ENCODE assay signal across 21 mouse cellular contexts in the genomic region with DNA sequence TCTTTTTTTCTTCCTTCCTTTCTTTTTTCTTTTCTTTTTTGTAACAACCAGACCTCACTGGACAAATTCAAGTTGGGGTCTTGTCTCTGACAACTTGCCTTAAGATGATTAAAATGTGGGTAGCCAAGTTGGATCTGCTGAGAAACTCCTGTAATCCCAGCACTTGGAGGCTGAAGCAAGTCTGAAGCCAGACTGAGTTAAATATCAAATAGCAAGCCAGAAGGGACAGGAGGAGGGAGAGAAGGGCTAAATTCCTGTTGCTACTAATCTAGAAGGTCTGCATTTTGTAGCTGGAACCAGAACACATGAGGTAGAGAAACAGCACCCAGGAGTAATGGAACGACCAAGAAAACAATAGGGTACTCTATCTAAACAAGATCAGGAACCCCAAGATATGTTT.
DNase-seq lines count a peak whose midpoint lies in the region; ATAC-seq and TF ChIP-seq lines count a peak whose summit lies in the region.
"Had no signal": no experiment of that assay in that cellular context is flagged by ENCODE, and none has a peak within 500 bp of the region (broad histone marks: within the 10 kb centered on the region; RNA-seq: fewer than 3 reads in every experiment).

No protein-coding gene starts in this region.

- no peak for ATAC-seq in stomach, embryonic 16.5 days (ENCODE audit: insufficient read depth, low FRiP score)
- no peak for ATAC-seq in stomach, postnatal 0 days (ENCODE audit: low FRiP score, low TSS enrichment)
- peak; percentile 58; the same call in 1 of the 2 replicates for ATAC-seq in limb, embryonic 13.5 days (ENCODE audit: low FRiP score, low read depth)
- ATAC-seq in neural tube, embryonic 15.5 days (ENCODE audit: low FRiP score): no peak
- ATAC-seq: activated CD4-positive, CD25-positive, alpha-beta regulatory T cell, adult 4 months; forebrain, embryonic 15.5 days; hindbrain, postnatal 0 days had no signal

- H3K9me3 ChIP-seq in stomach, embryonic 16.5 days (replicated peaks; ENCODE audit: control insufficient read depth, low read length): no peaks in the 10 kb centered on the region
- H3K9me3 ChIP-seq in stomach, postnatal 0 days (ENCODE audit: control insufficient read depth, low read length): no peaks in the 10 kb centered on the region
- H3K9me3 ChIP-seq in limb, embryonic 13.5 days: no peaks in the 10 kb centered on the region
- H3K9me3 ChIP-seq in forebrain, embryonic 10.5 days: no peaks in the 10 kb centered on the region
- no peaks in the 10 kb centered on the region for H3K9me3 ChIP-seq in neural tube, embryonic 15.5 days (replicated peaks)
- H3K9me3 ChIP-seq: forebrain, embryonic 15.5 days; heart, embryonic 13.5 days; hindbrain, embryonic 13.5 days had no signal

- H3K27me3 ChIP-seq in stomach, embryonic 16.5 days (ENCODE audit: control insufficient read depth, insufficient read depth, low read length): no peaks in the 10 kb centered on the region
- H3K27me3 ChIP-seq in stomach, postnatal 0 days (ENCODE audit: control insufficient read depth, insufficient read depth, low read length): no peaks in the 10 kb centered on the region
- H3K27me3 ChIP-seq in limb, embryonic 13.5 days: no peaks in the 10 kb centered on the region
- H3K27me3 ChIP-seq in forebrain, embryonic 10.5 days (ENCODE audit: poor library complexity, severe bottlenecking): no peaks in the 10 kb centered on the region
- no peaks in the 10 kb centered on the region for H3K27me3 ChIP-seq in neural tube, embryonic 15.5 days (replicated peaks)
- H3K27me3 ChIP-seq: CH12.LX; forebrain, embryonic 15.5 days; heart, embryonic 13.5 days; hindbrain, embryonic 13.5 days; Patski had no signal

- H3K4me3 ChIP-seq in gastrocnemius, adult 2 months: no peak overlapping the region
- no peak overlapping the region for H3K4me3 ChIP-seq in stomach, embryonic 16.5 days (replicated peaks; ENCODE audit: low read length)
- H3K4me3 ChIP-seq in stomach, postnatal 0 days (ENCODE audit: low read depth, low read length): no peak overlapping the region
- no peak overlapping the region for H3K4me3 ChIP-seq in limb, embryonic 13.5 days
- no peak overlapping the region for H3K4me3 ChIP-seq in forebrain, embryonic 10.5 days
- no peak overlapping the region for H3K4me3 ChIP-seq in neural tube, embryonic 15.5 days (replicated peaks)
- H3K4me3 ChIP-seq: erythroblast, embryonic 14.5 days; forebrain, embryonic 15.5 days; heart, embryonic 13.5 days; hindbrain, embryonic 13.5 days had no signal

- no peaks in the 10 kb centered on the region for H3K4me1 ChIP-seq in stomach, embryonic 16.5 days (ENCODE audit: control insufficient read depth, insufficient read depth, low read length)
- H3K4me1 ChIP-seq in stomach, postnatal 0 days (replicated peaks; ENCODE audit: control insufficient read depth, insufficient read depth): no peaks in the 10 kb centered on the region
- peaks cover 9% of the 10 kb centered on the region for H3K4me1 ChIP-seq in limb, embryonic 13.5 days
- H3K4me1 ChIP-seq in forebrain, embryonic 10.5 days: no peaks in the 10 kb centered on the region
- no peaks in the 10 kb centered on the region for H3K4me1 ChIP-seq in neural tube, embryonic 15.5 days
- H3K4me1 ChIP-seq: heart, embryonic 13.5 days; hindbrain, embryonic 13.5 days had no signal

- 70% methylated on average over 1 of the region's 1 CpGs for WGBS in stomach, embryonic 16.5 days
- 48% methylated on average over 1 of the region's 1 CpGs for WGBS in stomach, postnatal 0 days
- WGBS in limb, embryonic 13.5 days: 61% methylated on average over 1 of the region's 1 CpGs
- WGBS in forebrain, embryonic 10.5 days: 87% methylated on average over 1 of the region's 1 CpGs
- WGBS in neural tube, embryonic 15.5 days: 93% methylated on average over 1 of the region's 1 CpGs

- H3K36me3 ChIP-seq in stomach, embryonic 16.5 days (ENCODE audit: control insufficient read depth, insufficient read depth, low read length): no peaks in the 10 kb centered on the region
- H3K36me3 ChIP-seq in stomach, postnatal 0 days (ENCODE audit: control insufficient read depth, insufficient read depth, low read length): no peaks in the 10 kb centered on the region
- H3K36me3 ChIP-seq in limb, embryonic 13.5 days: no peaks in the 10 kb centered on the region
- no peaks in the 10 kb centered on the region for H3K36me3 ChIP-seq in forebrain, embryonic 10.5 days (replicated peaks)
- no peaks in the 10 kb centered on the region for H3K36me3 ChIP-seq in neural tube, embryonic 15.5 days
- H3K36me3 ChIP-seq: forebrain, embryonic 15.5 days; heart, embryonic 13.5 days; hindbrain, embryonic 13.5 days had no signal

- TF ChIP-seq EP300 in stomach, postnatal 0 days (optimal IDR thresholded peaks at IDR 0.05): no peak

- H3K4me2 ChIP-seq in stomach, embryonic 16.5 days (ENCODE audit: low read depth, low read length): no peak overlapping the region
- H3K4me2 ChIP-seq in stomach, postnatal 0 days (replicated peaks; ENCODE audit: low read depth): no peak overlapping the region
- no peak overlapping the region for H3K4me2 ChIP-seq in limb, embryonic 13.5 days (replicated peaks)
- H3K4me2 ChIP-seq in neural tube, embryonic 15.5 days: no peak overlapping the region
- H3K4me2 ChIP-seq: forebrain, embryonic 15.5 days; heart, embryonic 13.5 days; hindbrain, embryonic 13.5 days had no signal

- H3K9ac ChIP-seq in stomach, embryonic 16.5 days (ENCODE audit: low read length): no peak overlapping the region
- no peak overlapping the region for H3K9ac ChIP-seq in stomach, postnatal 0 days (ENCODE audit: low read length)
- H3K9ac ChIP-seq in limb, embryonic 13.5 days: no peak overlapping the region
- no peak overlapping the region for H3K9ac ChIP-seq in neural tube, embryonic 15.5 days (replicated peaks)
- H3K9ac ChIP-seq: forebrain, embryonic 15.5 days; heart, embryonic 13.5 days; hindbrain, embryonic 13.5 days had no signal

- intact Hi-C loops in gastrocnemius, adult 2 months (cut with DNase I): no loop called here
- intact Hi-C loops in gastrocnemius, postnatal 14 days (cut with DNase I; ENCODE audit: low total_unique reads): no loop called here

- TF ChIP-seq CTCF in gastrocnemius, adult 2 months (IDR thresholded peaks at IDR 0.05): no peak
- no peak for TF ChIP-seq CTCF in stomach, postnatal 0 days (IDR thresholded peaks at IDR 0.05; ENCODE audit: low read depth)

- no peak for DNase-seq in gastrocnemius, adult 2 months
- no peak for DNase-seq in gastrocnemius, postnatal 14 days
- no peak for DNase-seq in stomach, postnatal 0 days (ENCODE audit: low spot score)
- no peak for DNase-seq in forebrain, embryonic 10.5 days (ENCODE audit: extremely low spot score, low spot score)
- DNase-seq: adrenal gland, postnatal 25 days; cerebellum, adult 18-20 months; cerebellum, adult 9-11 months; cerebellum, postnatal 36 days; gastrocnemius, postnatal 10 days; heart, adult 11 months had no signal

- peak overlapping the region; percentile 73 for H3K27ac ChIP-seq in gastrocnemius, adult 2 months
- H3K27ac ChIP-seq in stomach, embryonic 16.5 days (ENCODE audit: low read length): 0 out of 2 replicates have a peak overlapping the region, but pooled peaks have one; percentile 7
- no peak overlapping the region for H3K27ac ChIP-seq in stomach, postnatal 0 days (replicated peaks)
- H3K27ac ChIP-seq in limb, embryonic 13.5 days: peak overlapping the region; percentile 84; the same call in 1 of the 2 replicates
- no peak overlapping the region for H3K27ac ChIP-seq in forebrain, embryonic 10.5 days
- H3K27ac ChIP-seq in neural tube, embryonic 15.5 days (replicated peaks): no peak overlapping the region
- H3K27ac ChIP-seq: forebrain, embryonic 15.5 days; heart, embryonic 13.5 days; hindbrain, embryonic 13.5 days; hindbrain, postnatal 0 days had no signal

Comparison
In these comparisons a context has a peak if more than half of its experiments do, and no peak if none do; other contexts are left out.
1. H3K27ac ChIP-seq: peak in gastrocnemius, adult 2 months (single experiment), stomach, embryonic 16.5 days (single experiment) and limb, embryonic 13.5 days (single experiment); none in stomach, postnatal 0 days (single experiment), forebrain, embryonic 10.5 days (single experiment) and neural tube, embryonic 15.5 days (single experiment).